Mouse (Mus musculus) T-cell, adult 66 days (primary cell): ENCODE measurements around the gene Rsph6a. TPM values are rescaled to one million over a fixed set of nuclear protein-coding genes. Genes with fewer than 3 reads are reported as not detected.

Experiments
- total RNA-seq, 2 experiments: library from RNA; stranded (reverse); gene quantifications; 3 replicates in 1 of 2; 4 replicates in 1 of 2; pipeline ENCODE4 v1.2.4; 2023

Gene Rsph6a
- total RNA-seq = under 1 TPM; 0.47 to 0.70 TPM

GRCm38 (mm10) chr7:19054047-19054776 is at the start of gene Rsph6a:
TSS of gene Rsph6a (plus strand) at chr7:19054690.

DNA sequence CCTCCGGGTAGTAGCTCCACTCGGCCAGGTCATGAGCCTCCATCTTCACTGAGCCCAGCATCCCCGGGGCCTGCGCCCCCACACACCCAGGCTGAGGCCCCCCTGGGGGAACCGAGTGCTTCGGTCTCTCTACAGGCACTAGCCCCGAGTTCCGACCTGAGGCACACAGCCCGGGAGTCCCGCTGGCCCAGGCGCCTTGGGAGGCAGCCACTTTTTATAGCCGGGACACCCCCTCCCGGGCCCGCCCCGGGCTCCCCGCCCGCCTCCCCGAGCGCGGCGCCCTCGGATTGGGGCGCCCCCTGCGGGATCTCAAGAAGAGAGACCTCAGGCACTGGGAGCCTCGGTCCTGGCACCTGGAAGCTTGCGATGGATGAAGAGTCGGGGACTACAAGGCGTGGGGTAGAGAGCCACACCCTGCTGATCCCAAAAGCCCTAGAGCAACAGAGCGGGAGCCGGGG is 31.1 kb upstream of the Rsph6a start, which contains the start of gene Foxa3:
Foxa3 (minus strand) TSS at position 182 of the 458 bp plus-strand sequence.

DNA sequence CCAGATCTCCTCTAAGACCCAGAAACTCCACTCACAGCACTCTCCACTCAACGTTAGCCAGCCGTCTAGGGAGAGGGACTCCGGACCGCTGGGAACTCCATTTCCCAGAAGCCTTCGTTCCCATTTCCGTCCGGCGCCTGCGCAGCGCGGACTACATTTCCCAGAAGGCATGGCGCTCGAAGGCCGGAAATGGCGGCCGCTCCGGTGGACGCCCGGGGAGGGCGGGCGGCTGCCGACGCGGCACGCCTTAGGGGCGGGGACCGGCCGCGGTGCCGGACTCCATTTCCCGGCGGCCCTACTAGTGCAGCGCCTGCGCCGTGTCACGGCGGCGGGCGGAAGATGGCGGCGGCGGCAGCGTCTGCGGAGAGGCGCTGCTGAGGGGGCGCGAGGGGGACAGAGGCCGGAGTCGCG is 30.4 kb upstream of the Rsph6a start, which contains the start of gene Sympk:
Sympk (plus strand) TSS at position 282 of the 411 bp plus-strand sequence.

GRCm38 (mm10) chr7:19075723-19076585 is 21.5 kb downstream of the Rsph6a start, which contains the start of gene Dmwd:
TSS of gene Dmwd (plus strand) at chr7:19076227.

DNA sequence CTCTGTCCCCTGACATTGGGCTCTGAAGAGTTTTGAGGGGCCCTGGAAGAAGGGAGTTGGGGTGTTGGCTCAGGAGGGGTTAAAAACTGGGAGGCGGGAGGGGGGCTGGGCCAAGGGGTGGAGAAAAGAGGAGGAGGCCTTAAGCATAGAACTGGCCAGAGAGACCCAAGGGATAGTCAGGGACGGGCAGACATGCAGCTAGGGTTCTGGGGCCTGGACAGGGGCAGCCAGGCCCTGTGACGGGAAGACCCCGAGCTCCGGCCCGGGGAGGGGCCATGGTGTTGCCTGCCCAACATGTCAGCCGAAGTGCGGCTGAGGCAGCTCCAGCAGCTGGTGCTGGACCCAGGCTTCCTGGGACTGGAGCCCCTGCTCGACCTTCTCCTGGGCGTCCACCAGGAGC is 29.2 kb downstream of the Rsph6a start, which contains the start of gene Dmpk:
Dmpk (plus strand) TSS at position 149 of the 400 bp plus-strand sequence.

GRCm38 (mm10) chr7:19094471-19094825 is 40.0 kb downstream of the Rsph6a start, which contains the start of gene Six5:
TSS of gene Six5 (plus strand) at chr7:19094594.

DNA sequence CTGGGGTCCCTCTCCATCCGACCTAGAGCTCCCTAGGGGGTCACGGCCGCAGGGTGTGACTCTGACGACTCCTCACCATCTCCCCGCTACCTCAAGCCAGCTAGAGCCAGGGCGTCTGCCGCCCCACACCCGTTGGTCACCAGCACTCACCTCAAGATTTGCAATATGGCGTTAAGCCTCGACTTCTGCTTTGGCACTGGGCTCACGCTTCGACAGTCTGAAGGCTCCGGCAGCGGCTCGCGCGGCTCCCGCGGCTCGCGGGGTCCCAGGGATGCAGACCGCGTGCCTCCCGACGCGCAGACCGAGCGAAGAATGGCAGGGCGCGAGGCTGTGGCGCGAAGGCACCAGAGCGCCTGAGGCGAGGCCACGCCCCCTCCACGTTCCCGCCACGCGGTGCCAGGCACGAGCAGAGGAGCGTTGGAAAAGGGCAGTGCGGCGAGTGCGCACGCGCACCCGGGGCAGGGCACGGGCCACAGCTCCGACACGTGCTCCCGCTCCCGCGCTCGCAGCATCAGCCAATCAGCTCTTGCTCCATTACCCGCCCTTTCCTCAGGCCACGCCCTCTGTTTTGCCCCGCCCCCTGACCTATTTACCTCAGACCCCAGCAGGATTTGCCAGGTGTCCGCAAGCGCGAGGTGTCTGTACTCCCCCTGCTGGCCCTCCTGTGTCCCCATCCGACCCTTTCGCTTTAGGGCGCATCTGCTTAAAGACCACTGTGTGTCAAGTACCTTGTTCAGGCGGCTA is 63.7 kb downstream of the Rsph6a start, which contains the start of gene Gm4969:
Gm4969 (minus strand) TSS at position 341 of the 744 bp plus-strand sequence.

GRCm38 (mm10) chr7:19119631-19120429 is 65.3 kb downstream of the Rsph6a start, which contains the start of gene Fbxo46:
TSS of gene Fbxo46 (plus strand) at chr7:19119859.

Other genes starting within 250 kb of the Rsph6a start
- gene Psg17, start 233.1 kb upstream of the Rsph6a start, total RNA-seq = not detected
- under 1 TPM in 1 of 2 experiments, not detected in 1; 0.17 TPM for gene Mill2, start 214.7 kb upstream of the Rsph6a start, total RNA-seq
- 10 to 100 TPM in 1 of 2 experiments, 1 to 10 TPM in 1; 6.0 to 11.4 TPM for gene Pglyrp1, start 183.4 kb upstream of the Rsph6a start, total RNA-seq
- 10 to 100 TPM; 19.0 to 30.0 TPM for gene Ccdc61, start 144.3 kb upstream of the Rsph6a start, total RNA-seq
- not detected for gene Nova2, start 128.8 kb upstream of the Rsph6a start, total RNA-seq
- gene Nanos2, start 67.3 kb upstream of the Rsph6a start, total RNA-seq = not detected
- gene Mypop, start 63.4 kb upstream of the Rsph6a start, total RNA-seq = 1 to 10 TPM; 1.0 to 1.6 TPM
- gene Irf2bp1, start 50.6 kb upstream of the Rsph6a start, total RNA-seq = 10 to 100 TPM; 33.2 to 36.6 TPM
- not detected for gene Foxa3, start 31.2 kb upstream of the Rsph6a start, total RNA-seq
- gene Sympk, start 30.3 kb upstream of the Rsph6a start, total RNA-seq = 100 to 1,000 TPM; 112 to 115 TPM
- gene Dmwd, start 21.5 kb downstream of the Rsph6a start, total RNA-seq = 1 to 10 TPM; 1.2 TPM
- gene Dmpk, start 29.2 kb downstream of the Rsph6a start, total RNA-seq = 1 to 10 TPM in 1 of 2 experiments, under 1 TPM in 1; 0.83 to 2.7 TPM
- under 1 TPM; 0.58 to 0.74 TPM for gene Six5, start 39.9 kb downstream of the Rsph6a start, total RNA-seq
- gene Gm4969, start 63.7 kb downstream of the Rsph6a start, total RNA-seq = not detected
- gene Fbxo46, start 65.2 kb downstream of the Rsph6a start, total RNA-seq = 10 to 100 TPM; 25.7 to 28.5 TPM
- gene Qpctl, start 94.6 kb downstream of the Rsph6a start, total RNA-seq = 10 to 100 TPM; 11.9 to 14.8 TPM
- 10 to 100 TPM; 91.4 to 93.7 TPM for gene Snrpd2, start 95.0 kb downstream of the Rsph6a start, total RNA-seq
- not detected for gene Gipr, start 111.4 kb downstream of the Rsph6a start, total RNA-seq
- gene Eml2, start 121.7 kb downstream of the Rsph6a start, total RNA-seq = 10 to 100 TPM; 15.3 to 17.8 TPM
- gene Gpr4, start 157.8 kb downstream of the Rsph6a start, total RNA-seq = not detected
- 10 to 100 TPM; 45.0 to 46.4 TPM for gene Opa3, start 173.6 kb downstream of the Rsph6a start, total RNA-seq
- gene Vasp, start 217.1 kb downstream of the Rsph6a start, total RNA-seq = 100 to 1,000 TPM; 335 to 340 TPM
- 1 to 10 TPM in 1 of 2 experiments, under 1 TPM in 1; 0.44 to 1.2 TPM for gene Ppm1n, start 225.4 kb downstream of the Rsph6a start, total RNA-seq
- gene Rtn2, start 227.9 kb downstream of the Rsph6a start, total RNA-seq = not detected